Mouse (Mus musculus) lung, postnatal 0 days (tissue): ENCODE results near the gene Tmem150b.

Experiments used
- CTCF ChIP-seq: IDR thresholded peaks from 2 replicates; pipeline ENCODE4 v1.5.1; 2016; ENCODE audit warnings: antibody characterized with exemption, mild to moderate bottlenecking
- EP300 ChIP-seq: IDR thresholded peaks from 2 replicates; pipeline ENCODE4 v1.6.1; 2016; ENCODE audit warnings: antibody characterized with exemption, mild to moderate bottlenecking, control low read depth

- TF ChIP-seq CTCF (no peak), EP300 (no peak)
Observed at GRCm38 (mm10) chr7:4663742-4664141, 61.3 kb downstream of the Tmem150b start.
